Mouse (Mus musculus) hindbrain, postnatal 0 days (tissue): Measurements from ENCODE around the gene Gm45837. TPM values are rescaled to one million over a fixed set of nuclear protein-coding genes. Genes with fewer than 3 reads are reported as not detected.
A peak's percentile ranks its signal among the peaks of the same experiment; 100 is the strongest.

Experiments used
- ATAC-seq: fragments of 200-750 bp; cut with Nextera tagmentation; 2 replicates; pipeline ENCODE4 v1.8.0; 2017; ENCODE audit warnings: mild to moderate bottlenecking, moderate TSS enrichment, moderate library complexity
- DNase-seq: peaks from one replicate; pipeline ENCODE4 v3.0.0-alpha.2; 2015; ENCODE audit warnings: low spot score
- H3K27ac ChIP-seq: fragments of 300-500 bp; sonication (generic); 2 replicates; pipeline ENCODE4 v1.5.1; 2014; ENCODE audit warnings: mild to moderate bottlenecking
- H3K27me3 ChIP-seq: fragments of 300-500 bp; sonication (generic); 2 replicates; pipeline ENCODE4 v1.6.1; 2014; ENCODE audit warnings: low read length, mixed read lengths; ENCODE audit not compliant: insufficient read depth
- H3K36me3 ChIP-seq: fragments of 300-500 bp; sonication (generic); 2 replicates; pipeline ENCODE4 v1.6.1; 2014; ENCODE audit warnings: low read length, mixed read lengths; ENCODE audit not compliant: insufficient read depth
- H3K4me1 ChIP-seq: fragments of 300-500 bp; sonication (generic); 2 replicates; pipeline ENCODE4 v1.6.1; 2014; ENCODE audit warnings: antibody characterized with exemption, low read length, mixed read lengths; ENCODE audit not compliant: insufficient read depth
- H3K4me2 ChIP-seq: fragments of 300-500 bp; sonication (generic); 2 replicates; pipeline ENCODE4 v1.6.1; 2014; ENCODE audit warnings: low read depth, mild to moderate bottlenecking, low read length, moderate library complexity, mixed read lengths
- H3K4me3 ChIP-seq: fragments of 300-500 bp; sonication (generic); 2 replicates; pipeline ENCODE4 v1.5.1; 2014; ENCODE audit warnings: low read length
- H3K9ac ChIP-seq: fragments of 300-500 bp; sonication (generic); replicated peaks from 2 replicates; pipeline ENCODE4 v1.6.1; 2014; ENCODE audit warnings: mild to moderate bottlenecking, low read length, moderate library complexity, mixed read lengths
- H3K9me3 ChIP-seq: fragments of 300-500 bp; sonication (generic); 2 replicates; pipeline ENCODE4 v1.6.1; 2016; ENCODE audit warnings: low read length, mixed read lengths
- CTCF ChIP-seq: IDR thresholded peaks from 2 replicates; pipeline ENCODE4 v1.5.1; 2016; ENCODE audit warnings: antibody characterized with exemption, control low read depth, low read depth
- WGBS: fragments of 180-500 bp; shearing (Covaris S2); extraction: QIAGEN DNeasy Blood & Tissue Kit; methylation state at CpG from one replicate; pipeline ENCODE4 v1.1.7; 2014; 5-methylcytosine and 5-hydroxymethylcytosine counted together
- polyA plus RNA-seq: library from polyadenylated mRNA; unstranded; fragments of >200 nt; fragmentation: Nextera tagmentation; extraction: Ambion mirVana; gene quantifications from 2 replicates; pipeline ENCODE4 v1.2.1, GENCODE M21; 2015
- total RNA-seq: library from RNA; depleted of rRNA; stranded (reverse); fragments of >200 nt; gene quantifications from 2 replicates; pipeline ENCODE4 v1.2.3, GENCODE M21; 2014

Gm45837 gene
- total and polyA plus RNA-seq, 2 experiments from 2014 or later: not detected

- Histone ChIP-seq H3K27me3 (no peaks in the 10 kb centered on the region), H3K36me3 (no peaks in the 10 kb centered on the region), H3K9ac (no peak overlapping the region), H3K4me1 (peaks cover 14% of the 10 kb centered on the region; the same call in 1 of the 2 replicates), H3K27ac (no peak overlapping the region), H3K4me3 (no peak overlapping the region), H3K4me2 (0 out of 2 replicates have a peak overlapping the region, but pooled peaks have one; percentile 13), H3K9me3 (no peaks in the 10 kb centered on the region)
- WGBS: 54% methylated on average over 4 of the region's 4 CpGs
- TF ChIP-seq CTCF: no peak
- ATAC-seq (no peak), DNase-seq (no peak)
These were observed 45.6 kb downstream of the Gm45837 start for GRCm38 (mm10) chr7:101456318-101456717.

GRCm38 (mm10) chr7:101456789-101457188 is 46.1 kb downstream of the Gm45837 start:
- H3K4me2 ChIP-seq: no peak overlapping the region
- H3K4me3 ChIP-seq: no peak overlapping the region
- WGBS: 35% methylated on average over 5 of the region's 5 CpGs
- ATAC-seq (no peak), DNase-seq (no peak)
- peaks cover 14% of the 10 kb centered on the region; the same call in 1 of the 2 replicates for H3K4me1 ChIP-seq
- no peaks in the 10 kb centered on the region for H3K9me3 ChIP-seq
- no peaks in the 10 kb centered on the region for H3K27me3 ChIP-seq
- no peaks in the 10 kb centered on the region for H3K36me3 ChIP-seq
- no peak for TF ChIP-seq CTCF
- no peak overlapping the region for H3K9ac ChIP-seq
- no peak overlapping the region for H3K27ac ChIP-seq

GRCm38 (mm10) chr7:101457283-101457682 is 46.6 kb downstream of the Gm45837 start:
- H3K4me3 ChIP-seq: no peak overlapping the region
- H3K9me3 ChIP-seq: no peaks in the 10 kb centered on the region
- no peak overlapping the region for H3K4me2 ChIP-seq
- peaks cover 19% of the 10 kb centered on the region; the same call in 1 of the 2 replicates for H3K4me1 ChIP-seq
- no peaks in the 10 kb centered on the region for H3K36me3 ChIP-seq
- no peak for TF ChIP-seq CTCF
- no peak overlapping the region for H3K27ac ChIP-seq
- no peak for DNase-seq
- 75% methylated on average over 5 of the region's 5 CpGs for WGBS
- no peak overlapping the region for H3K9ac ChIP-seq
- ATAC-seq: no peak
- H3K27me3 ChIP-seq: no peaks in the 10 kb centered on the region

GRCm38 (mm10) chr7:101457801-101458200 is 47.1 kb downstream of the Gm45837 start:
- no peak for DNase-seq
- no peak overlapping the region for H3K27ac ChIP-seq
- ATAC-seq: no peak

GRCm38 (mm10) chr7:101458278-101458781 is 47.6 kb downstream of the Gm45837 start:
- ATAC-seq: no peak
- H3K4me1 ChIP-seq: peaks cover 26% of the 10 kb centered on the region; the same call in 1 of the 2 replicates
- no peak overlapping the region for H3K27ac ChIP-seq

More at GRCm38 (mm10) chr7:101457801-101458200, 47.1 kb downstream of the Gm45837 start:
- no peak overlapping the region for H3K9ac ChIP-seq
- H3K27me3 ChIP-seq: no peaks in the 10 kb centered on the region
- no peak overlapping the region for H3K4me3 ChIP-seq
- no peak for TF ChIP-seq CTCF
- H3K9me3 ChIP-seq: no peaks in the 10 kb centered on the region
- no peaks in the 10 kb centered on the region for H3K36me3 ChIP-seq
- WGBS: 63% methylated on average over 8 of the region's 8 CpGs
- H3K4me2 ChIP-seq: no peak overlapping the region
- H3K4me1 ChIP-seq: peaks cover 25% of the 10 kb centered on the region; the same call in 1 of the 2 replicates

GRCm38 (mm10) chr7:101459305-101459813 is 48.7 kb downstream of the Gm45837 start:
- no peak overlapping the region for H3K4me2 ChIP-seq
- H3K27me3 ChIP-seq: no peaks in the 10 kb centered on the region
- no peaks in the 10 kb centered on the region for H3K9me3 ChIP-seq
- DNase-seq: no peak
- no peak for ATAC-seq
- WGBS: 78% methylated on average over 9 of the region's 9 CpGs
- H3K36me3 ChIP-seq: no peaks in the 10 kb centered on the region
- TF ChIP-seq CTCF: no peak
- H3K27ac ChIP-seq: no peak overlapping the region
- no peak overlapping the region for H3K4me3 ChIP-seq
- H3K9ac ChIP-seq: no peak overlapping the region
- peaks cover 26% of the 10 kb centered on the region for H3K4me1 ChIP-seq

More at GRCm38 (mm10) chr7:101458278-101458781, 47.6 kb downstream of the Gm45837 start:
- Histone ChIP-seq H3K36me3 (no peaks in the 10 kb centered on the region), H3K27me3 (no peaks in the 10 kb centered on the region), H3K9me3 (no peaks in the 10 kb centered on the region), H3K9ac (no peak overlapping the region), H3K4me2 (no peak overlapping the region), H3K4me3 (no peak overlapping the region)
- TF ChIP-seq CTCF: no peak
- no peak for DNase-seq
- 72% methylated on average over 4 of the region's 4 CpGs for WGBS

- Histone ChIP-seq H3K27me3 (no peaks in the 10 kb centered on the region), H3K9ac (no peak overlapping the region), H3K4me2 (no peak overlapping the region), H3K4me1 (peaks cover 26% of the 10 kb centered on the region), H3K4me3 (no peak overlapping the region), H3K36me3 (no peaks in the 10 kb centered on the region), H3K27ac (no peak overlapping the region), H3K9me3 (no peaks in the 10 kb centered on the region)
- DNase-seq (no peak), ATAC-seq (no peak)
- 58% methylated on average over 10 of the region's 10 CpGs for WGBS
- no peak for TF ChIP-seq CTCF
These were observed 49.4 kb downstream of the Gm45837 start for GRCm38 (mm10) chr7:101459923-101460607.
